Mouse (Mus musculus) NIH3T3 (cell line): ENCODE measurements around the gene Sema4f.

Source experiments
- DNase-seq: peaks from one replicate; pipeline ENCODE4 v3.0.0-alpha.2; 2012; ENCODE audit warnings: low read depth

The Sema4f gene

GRCm38 (mm10) chr6:82871632-82872331 lies 67.8 kb downstream of the Sema4f start:
- DNase-seq, result peak; percentile 82

- DNase-seq, result peak; percentile 57
These were observed 71.1 kb downstream of the Sema4f start for GRCm38 (mm10) chr6:82868476-82868875.

GRCm38 (mm10) chr6:82863380-82863874 lies 76.1 kb downstream of the Sema4f start:
- DNase-seq, result peak; percentile 82

GRCm38 (mm10) chr6:82862475-82862874 lies 77.1 kb downstream of the Sema4f start:
- DNase-seq, result no peak

GRCm38 (mm10) chr6:82862042-82862441 lies 77.5 kb downstream of the Sema4f start:
- DNase-seq, result peak; percentile 74
